Mouse (Mus musculus) neural tube, embryonic 10.5 days (tissue): Measurements from ENCODE around the gene Osmr.
"Not testable (repeated sequence)": the region's sequence is repeated elsewhere in the genome, so short reads cannot be mapped to it uniquely, and the experiment has no call there.

Source experiments
- DNase-seq: peaks from one replicate; pipeline ENCODE4 v3.0.0-alpha.2; 2017; ENCODE audit warnings: low spot score; ENCODE audit errors: extremely low spot score

Osmr gene

GRCm38 (mm10) chr15:6861617-6862016 lies 13.2 kb downstream of the Osmr start:
- no peak for DNase-seq

- no peak for DNase-seq
Observed at GRCm38 (mm10) chr15:6859781-6860180, 15.0 kb downstream of the Osmr start.

- no peak for DNase-seq
Observed at GRCm38 (mm10) chr15:6858871-6859270, 15.9 kb downstream of the Osmr start.

- DNase-seq, result no peak
Observed at GRCm38 (mm10) chr15:6857270-6857905, 17.4 kb downstream of the Osmr start.

GRCm38 (mm10) chr15:6849851-6850250 lies 24.9 kb downstream of the Osmr start:
- DNase-seq, result no peak

DNA sequence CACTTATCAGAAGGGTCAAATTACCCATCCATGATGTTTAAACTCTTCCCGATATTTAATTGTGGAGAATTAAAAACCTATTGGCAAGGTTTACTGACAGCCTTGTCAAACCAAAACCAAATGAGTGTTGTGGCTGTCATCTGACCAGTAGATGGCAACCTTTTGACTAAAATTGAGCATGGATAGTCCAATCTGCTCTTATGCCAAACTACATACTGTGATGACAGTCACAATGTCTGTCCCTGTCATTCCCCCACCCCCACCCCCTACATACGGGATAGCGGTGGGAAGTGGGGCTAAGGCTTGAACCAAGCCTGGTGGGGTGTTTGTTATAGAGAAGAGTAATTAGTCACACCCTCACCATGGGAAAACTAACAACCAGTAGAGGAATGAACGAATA lies 34.6 kb downstream of the Osmr start:
- no peak for DNase-seq

DNA sequence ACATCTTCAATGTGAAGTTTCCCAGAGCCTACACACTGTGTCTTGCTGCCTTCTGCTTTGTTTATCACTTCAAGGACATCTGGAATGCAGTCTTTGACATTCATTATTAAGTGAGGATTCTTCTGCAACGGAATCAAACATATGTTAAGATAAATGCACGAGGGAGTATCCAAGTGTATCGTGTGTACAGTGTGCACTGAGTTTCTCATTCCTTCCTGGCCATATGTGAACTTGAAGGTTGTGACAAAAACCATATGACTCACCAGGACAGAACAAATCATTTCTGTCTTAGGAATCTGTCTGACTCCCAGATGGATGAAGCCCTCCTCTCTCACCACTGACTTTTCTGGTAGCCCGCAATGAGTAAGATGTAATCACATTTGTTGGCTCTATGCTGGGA lies 59.0 kb downstream of the Osmr start:
- DNase-seq, result no peak

GRCm38 (mm10) chr15:6801212-6801611 lies 73.6 kb downstream of the Osmr start:
- DNase-seq, result not testable (repeated sequence)

GRCm38 (mm10) chr15:6792846-6793245 lies 81.9 kb downstream of the Osmr start:
- no peak for DNase-seq

DNA sequence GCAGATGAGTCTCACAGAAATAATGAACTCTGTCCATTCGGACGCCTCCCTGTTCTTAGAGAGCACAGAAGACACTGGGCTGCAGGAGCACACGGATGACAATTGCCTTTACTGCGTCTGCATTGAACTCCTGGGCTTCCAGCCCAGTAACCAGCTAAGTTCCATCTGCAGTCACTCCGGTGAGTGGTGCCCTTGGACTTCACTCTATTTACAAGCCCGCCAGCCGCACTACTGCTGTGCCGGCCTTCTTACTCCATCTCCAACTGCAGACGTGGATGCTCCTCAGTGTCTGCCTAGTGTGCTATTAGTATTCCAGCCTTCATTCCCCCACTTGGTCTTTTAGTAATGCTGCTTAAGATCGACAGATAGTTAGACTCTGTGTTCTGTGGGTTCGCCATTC lies 83.1 kb downstream of the Osmr start:
- no peak for DNase-seq

- no peak for DNase-seq
Observed at GRCm38 (mm10) chr15:6790011-6790410, 84.8 kb downstream of the Osmr start.

DNA sequence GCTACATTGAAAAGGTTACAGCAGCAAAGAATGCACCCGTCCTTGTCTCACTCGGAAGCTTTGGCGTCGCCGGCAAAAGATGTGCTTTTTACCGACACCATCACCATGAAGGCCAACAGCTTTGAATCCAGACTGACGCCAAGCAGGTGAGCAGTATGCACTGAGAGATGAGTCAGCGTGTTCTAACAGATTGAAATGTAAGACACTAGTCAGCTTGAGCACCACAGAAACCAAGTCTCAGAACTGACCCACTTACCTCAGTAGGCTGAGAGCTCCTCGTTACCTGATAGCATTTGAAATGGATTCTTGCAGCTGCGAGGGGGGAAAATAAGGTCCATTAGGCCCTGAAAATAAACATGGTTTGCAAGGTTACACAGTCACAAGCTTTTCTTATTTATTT lies 87.5 kb downstream of the Osmr start:
- no peak for DNase-seq

- DNase-seq, result no peak
Observed at GRCm38 (mm10) chr15:6786212-6786611, 88.6 kb downstream of the Osmr start.

GRCm38 (mm10) chr15:6772265-6772664 lies 102.5 kb downstream of the Osmr start:
- no peak for DNase-seq
